Mouse (Mus musculus) olfactory bulb, adult 2 months (tissue): Measurements from ENCODE around the gene Slc34a2. TPM values are rescaled to one million over a fixed set of nuclear protein-coding genes. Genes with fewer than 3 reads are reported as not detected.

Experiments used
- H3K27ac ChIP-seq: fragments of 200-500 bp; 2 replicates; pipeline ENCODE4 v1.5.1; 2012; ENCODE audit warnings: low read depth, low read length; ENCODE audit not compliant: insufficient read depth
- H3K4me1 ChIP-seq: fragments of 200-500 bp; 2 replicates; pipeline ENCODE4 v1.6.1; 2012; ENCODE audit warnings: low read length; ENCODE audit not compliant: control insufficient read depth, insufficient read depth
- H3K4me3 ChIP-seq: fragments of 200-500 bp; 2 replicates; pipeline ENCODE4 v1.5.1; 2012; ENCODE audit warnings: mild to moderate bottlenecking, low read depth, low read length, moderate library complexity; ENCODE audit not compliant: insufficient read depth
- CTCF ChIP-seq: fragments of 200-500 bp; IDR thresholded peaks from 2 replicates; pipeline ENCODE4 v1.5.1; 2012; ENCODE audit warnings: low read depth, mild to moderate bottlenecking, low read length, moderate library complexity; ENCODE audit not compliant: insufficient read depth
- POLR2A ChIP-seq: fragments of 200-500 bp; IDR thresholded peaks from 2 replicates; pipeline ENCODE4 v1.6.1; 2012; ENCODE audit warnings: mild to moderate bottlenecking, low read depth, low read length, moderate library complexity; ENCODE audit not compliant: insufficient read depth
- WGBS: fragments of 180-500 bp; shearing (Covaris S2); methylation state at CpG from one replicate; pipeline ENCODE4 v1.1.7; 2018; 5-methylcytosine and 5-hydroxymethylcytosine counted together
- polyA plus RNA-seq: library from polyadenylated mRNA; stranded (reverse); fragments of >200 nt; gene quantifications from 2 replicates; pipeline ENCODE4 v1.2.4, GENCODE M21; 2012; ENCODE audit warnings: low replicate concordance; ENCODE audit not compliant: missing spikeins, insufficient read depth, insufficient read length

The Slc34a2 gene
- polyA plus RNA-seq, 1 experiment, result not detected

GRCm38 (mm10) chr5:53101848-53102473, 64.1 kb downstream of the Slc34a2 start:
- TF ChIP-seq POLR2A (no peak), CTCF (no peak)
- 85% methylated on average over 12 of the region's 12 CpGs for WGBS
- Histone ChIP-seq H3K4me3 (no peak overlapping the region), H3K4me1 (no peaks in the 10 kb centered on the region), H3K27ac (no peak overlapping the region)

- H3K4me1 ChIP-seq, result no peaks in the 10 kb centered on the region
- WGBS, result 89% methylated on average over 13 of the region's 13 CpGs
- H3K4me3 ChIP-seq, result no peak overlapping the region
- TF ChIP-seq CTCF (no peak), POLR2A (no peak)
- no peak overlapping the region for H3K27ac ChIP-seq
These were observed 66.4 kb downstream of the Slc34a2 start for GRCm38 (mm10) chr5:53104177-53104855.

GRCm38 (mm10) chr5:53105716-53106115, 67.8 kb downstream of the Slc34a2 start:
- TF ChIP-seq POLR2A (no peak), CTCF (no peak)
- Histone ChIP-seq H3K27ac (no peak overlapping the region), H3K4me1 (no peaks in the 10 kb centered on the region), H3K4me3 (no peak overlapping the region)
- 75% methylated on average over 8 of the region's 8 CpGs for WGBS

- no peak overlapping the region for H3K4me3 ChIP-seq
- TF ChIP-seq CTCF, result no peak
- no peak for TF ChIP-seq POLR2A
- H3K4me1 ChIP-seq, result no peaks in the 10 kb centered on the region
- H3K27ac ChIP-seq, result no peak overlapping the region
- WGBS, result 67% methylated on average over 4 of the region's 4 CpGs
These were observed 68.2 kb downstream of the Slc34a2 start for GRCm38 (mm10) chr5:53106125-53106524.

GRCm38 (mm10) chr5:53106731-53107130, 68.8 kb downstream of the Slc34a2 start:
- Histone ChIP-seq H3K27ac (no peak overlapping the region), H3K4me1 (no peaks in the 10 kb centered on the region; the same call in 1 of the 2 replicates), H3K4me3 (no peak overlapping the region)
- 78% methylated on average over 4 of the region's 4 CpGs for WGBS
- TF ChIP-seq CTCF (no peak), POLR2A (no peak)

- Histone ChIP-seq H3K4me1 (no peaks in the 10 kb centered on the region; the same call in 1 of the 2 replicates), H3K4me3 (no peak overlapping the region), H3K27ac (no peak overlapping the region)
- TF ChIP-seq POLR2A (no peak), CTCF (no peak)
- WGBS, result 82% methylated on average over 9 of the region's 9 CpGs
These were observed 70.1 kb downstream of the Slc34a2 start for GRCm38 (mm10) chr5:53108026-53108425.

- TF ChIP-seq POLR2A (no peak), CTCF (no peak)
- Histone ChIP-seq H3K4me1 (no peaks in the 10 kb centered on the region; the same call in 1 of the 2 replicates), H3K27ac (no peak overlapping the region), H3K4me3 (no peak overlapping the region)
- WGBS, result 72% methylated on average over 1 of the region's 1 CpGs
These were observed 70.8 kb downstream of the Slc34a2 start for GRCm38 (mm10) chr5:53108668-53109067.

GRCm38 (mm10) chr5:53110225-53110624, 72.3 kb downstream of the Slc34a2 start:
- Histone ChIP-seq H3K27ac (no peak overlapping the region), H3K4me1 (no peaks in the 10 kb centered on the region; the same call in 1 of the 2 replicates), H3K4me3 (no peak overlapping the region)
- 73% methylated on average over 4 of the region's 4 CpGs for WGBS
- TF ChIP-seq CTCF (no peak), POLR2A (no peak)

- WGBS, result 48% methylated on average over 5 of the region's 5 CpGs
- Histone ChIP-seq H3K27ac (no peak overlapping the region), H3K4me3 (no peak overlapping the region), H3K4me1 (no peaks in the 10 kb centered on the region; the same call in 1 of the 2 replicates)
- TF ChIP-seq POLR2A, result no peak
- TF ChIP-seq CTCF, result no peak
These were observed 73.2 kb downstream of the Slc34a2 start for GRCm38 (mm10) chr5:53111036-53111435.

GRCm38 (mm10) chr5:53112942-53113341, 75.1 kb downstream of the Slc34a2 start:
- Histone ChIP-seq H3K27ac (no peak overlapping the region), H3K4me1 (no peaks in the 10 kb centered on the region; the same call in 1 of the 2 replicates), H3K4me3 (no peak overlapping the region)
- TF ChIP-seq CTCF (no peak), POLR2A (no peak)
- 96% methylated on average over 5 of the region's 5 CpGs for WGBS
